Mouse (Mus musculus) forebrain, postnatal 0 days (tissue): ENCODE measurements around the gene Kdm2b. TPM values are rescaled to one million over a fixed set of nuclear protein-coding genes. Genes with fewer than 3 reads are reported as not detected.
A peak's percentile ranks its signal among the peaks of the same experiment; 100 is the strongest.

ENCODE experiments used
- ATAC-seq: fragments of 200-750 bp; cut with Nextera tagmentation; 2 replicates; pipeline ENCODE4 v1.8.0; 2017; ENCODE audit warnings: mild to moderate bottlenecking, moderate library complexity
- DNase-seq: peaks from one replicate; pipeline ENCODE4 v3.0.0-alpha.2; 2015
- H3K27ac ChIP-seq: fragments of 300-500 bp; sonication (generic); 2 replicates; pipeline ENCODE4 v1.5.1; 2014; ENCODE audit warnings: low read depth, mild to moderate bottlenecking, antibody characterized with exemption, low read length, moderate library complexity, mixed read lengths
- H3K27me3 ChIP-seq: fragments of 300-500 bp; sonication (generic); 2 replicates; pipeline ENCODE4 v1.6.1; 2014; ENCODE audit warnings: mild to moderate bottlenecking, low read length, mixed read lengths; ENCODE audit not compliant: insufficient read depth
- H3K36me3 ChIP-seq: fragments of 300-500 bp; sonication (generic); 2 replicates; pipeline ENCODE4 v1.6.1; 2014; ENCODE audit warnings: mild to moderate bottlenecking, moderate library complexity; ENCODE audit not compliant: insufficient read depth
- H3K4me1 ChIP-seq: fragments of 300-500 bp; sonication (generic); 2 replicates; pipeline ENCODE4 v1.6.1; 2014; ENCODE audit warnings: antibody characterized with exemption; ENCODE audit not compliant: insufficient read depth
- H3K4me2 ChIP-seq: fragments of 300-500 bp; sonication (generic); 2 replicates; pipeline ENCODE4 v1.6.1; 2014; ENCODE audit warnings: low read depth, mild to moderate bottlenecking, moderate library complexity
- H3K4me3 ChIP-seq: fragments of 300-500 bp; sonication (generic); 2 replicates; pipeline ENCODE4 v1.5.1; 2014; ENCODE audit warnings: low read depth, low read length, mixed read lengths
- H3K9ac ChIP-seq: fragments of 300-500 bp; sonication (generic); 2 replicates; pipeline ENCODE4 v1.6.1; 2014; ENCODE audit warnings: mild to moderate bottlenecking
- H3K9me3 ChIP-seq: fragments of 300-500 bp; sonication (generic); 2 replicates; pipeline ENCODE4 v1.6.1; 2016; ENCODE audit warnings: low read length
- CTCF ChIP-seq: sonication (generic); IDR thresholded peaks from 2 replicates; pipeline ENCODE4 v1.5.1; 2016; ENCODE audit warnings: antibody characterized with exemption, control low read depth, low read depth
- WGBS: fragments of 180-500 bp; shearing (Covaris S2); extraction: QIAGEN DNeasy Blood & Tissue Kit; methylation state at CpG from one replicate; pipeline ENCODE4 v1.1.7; 2014; 5-methylcytosine and 5-hydroxymethylcytosine counted together
- polyA plus RNA-seq: library from polyadenylated mRNA; unstranded; fragments of >200 nt; fragmentation: Nextera tagmentation; extraction: Ambion mirVana; gene quantifications from 2 replicates; pipeline ENCODE4 v1.2.1, GENCODE M21; 2015
- total RNA-seq: library from RNA; depleted of rRNA; stranded (reverse); fragments of >200 nt; gene quantifications from 2 replicates; pipeline ENCODE4 v1.2.3, GENCODE M21; 2014

Kdm2b gene
- total and polyA plus RNA-seq, 2 experiments from 2014 or later, result 91.7 to 127 TPM

GRCm38 (mm10) chr5:122920557-122920956 is 69.1 kb downstream of the Kdm2b start:
- Histone ChIP-seq H3K9me3 (no peaks in the 10 kb centered on the region), H3K4me1 (no peaks in the 10 kb centered on the region), H3K9ac (no peak overlapping the region), H3K36me3 (peaks cover 3% of the 10 kb centered on the region; the same call in 1 of the 2 replicates), H3K27me3 (no peaks in the 10 kb centered on the region), H3K27ac (no peak overlapping the region), H3K4me3 (no peak overlapping the region), H3K4me2 (no peak overlapping the region)
- TF ChIP-seq CTCF, result no peak
- 93% methylated on average over 5 of the region's 5 CpGs for whole genome bisulfite sequencing
- DNase-seq, result no peak
- ATAC-seq, result no peak

GRCm38 (mm10) chr5:122917982-122918711 is 71.5 kb downstream of the Kdm2b start:
- ATAC-seq (no peak), DNase-seq (no peak)
- no peak for TF ChIP-seq CTCF
- H3K27me3 ChIP-seq, result no peaks in the 10 kb centered on the region
- no peaks in the 10 kb centered on the region; the same call in 1 of the 2 replicates for H3K36me3 ChIP-seq
- WGBS, result 67% methylated on average over 7 of the region's 7 CpGs
- no peaks in the 10 kb centered on the region for H3K9me3 ChIP-seq
- no peak overlapping the region for H3K9ac ChIP-seq
- H3K27ac ChIP-seq, result no peak overlapping the region
- no peak overlapping the region for H3K4me2 ChIP-seq
- no peaks in the 10 kb centered on the region for H3K4me1 ChIP-seq
- no peak overlapping the region for H3K4me3 ChIP-seq

- H3K27me3 ChIP-seq, result no peaks in the 10 kb centered on the region
- no peak for ATAC-seq
- no peak for TF ChIP-seq CTCF
- H3K4me1 ChIP-seq, result no peaks in the 10 kb centered on the region
- H3K9ac ChIP-seq, result no peak overlapping the region
- no peaks in the 10 kb centered on the region for H3K9me3 ChIP-seq
- no peak for DNase-seq
- WGBS, result 89% methylated on average over 6 of the region's 6 CpGs
- peaks cover 4% of the 10 kb centered on the region; the same call in 1 of the 2 replicates for H3K36me3 ChIP-seq
- no peak overlapping the region for H3K27ac ChIP-seq
- H3K4me3 ChIP-seq, result no peak overlapping the region
- H3K4me2 ChIP-seq, result no peak overlapping the region
Measured at GRCm38 (mm10) chr5:122916147-122916546, 73.5 kb downstream of the Kdm2b start.

GRCm38 (mm10) chr5:122912863-122913262 is 76.8 kb downstream of the Kdm2b start:
- H3K4me1 ChIP-seq, result no peaks in the 10 kb centered on the region
- no peak overlapping the region for H3K4me3 ChIP-seq

GRCm38 (mm10) chr5:122909481-122909880 is 80.1 kb downstream of the Kdm2b start:
- DNase-seq, result no peak

More at GRCm38 (mm10) chr5:122912863-122913262, 76.8 kb downstream of the Kdm2b start:
- 91% methylated on average over 4 of the region's 4 CpGs for WGBS
- Histone ChIP-seq H3K9me3 (no peaks in the 10 kb centered on the region), H3K27me3 (no peaks in the 10 kb centered on the region), H3K9ac (no peak overlapping the region), H3K36me3 (peaks cover 4% of the 10 kb centered on the region; the same call in 1 of the 2 replicates), H3K27ac (no peak overlapping the region), H3K4me2 (no peak overlapping the region)
- no peak for DNase-seq
- TF ChIP-seq CTCF, result peak; percentile 25; the same call in 1 of the 2 replicates
- ATAC-seq, result no peak

GRCm38 (mm10) chr5:122908001-122908400 is 81.6 kb downstream of the Kdm2b start:
- H3K27ac ChIP-seq, result no peak overlapping the region
- DNase-seq (no peak), ATAC-seq (no peak)
- no peaks in the 10 kb centered on the region for H3K9me3 ChIP-seq
- WGBS, result 96% methylated on average over 2 of the region's 2 CpGs
- H3K4me3 ChIP-seq, result no peak overlapping the region
- peak; percentile 34 for TF ChIP-seq CTCF
- peaks cover 4% of the 10 kb centered on the region; the same call in 1 of the 2 replicates for H3K36me3 ChIP-seq
- no peaks in the 10 kb centered on the region for H3K27me3 ChIP-seq
- H3K4me1 ChIP-seq, result no peaks in the 10 kb centered on the region
- no peak overlapping the region for H3K9ac ChIP-seq
- no peak overlapping the region for H3K4me2 ChIP-seq

More at GRCm38 (mm10) chr5:122909481-122909880, 80.1 kb downstream of the Kdm2b start:
- Histone ChIP-seq H3K27ac (no peak overlapping the region), H3K27me3 (no peaks in the 10 kb centered on the region), H3K9me3 (no peaks in the 10 kb centered on the region), H3K36me3 (0 out of 2 replicates have a peak, but pooled peaks cover 4% of the 10 kb centered on the region), H3K4me1 (no peaks in the 10 kb centered on the region), H3K9ac (no peak overlapping the region), H3K4me3 (no peak overlapping the region), H3K4me2 (no peak overlapping the region)
- TF ChIP-seq CTCF, result no peak
- 61% methylated on average over 18 of the region's 18 CpGs for WGBS
- no peak for ATAC-seq

- no peak for ATAC-seq
- no peak for TF ChIP-seq CTCF
- H3K9me3 ChIP-seq, result no peaks in the 10 kb centered on the region
- H3K4me1 ChIP-seq, result no peaks in the 10 kb centered on the region
- H3K4me3 ChIP-seq, result no peak overlapping the region
- no peaks in the 10 kb centered on the region for H3K27me3 ChIP-seq
- no peaks in the 10 kb centered on the region; the same call in 1 of the 2 replicates for H3K36me3 ChIP-seq
- H3K9ac ChIP-seq, result no peak overlapping the region
- no peak for DNase-seq
- no peak overlapping the region for H3K27ac ChIP-seq
- H3K4me2 ChIP-seq, result no peak overlapping the region
- 96% methylated on average over 1 of the region's 1 CpGs for WGBS
Measured at GRCm38 (mm10) chr5:122907182-122907581, 82.4 kb downstream of the Kdm2b start.
